Mouse (Mus musculus) embryonic facial prominence, embryonic 13.5 days (tissue): ENCODE data around the gene Hspa1l. TPM values are rescaled to one million over a fixed set of nuclear protein-coding genes. Genes with fewer than 3 reads are reported as not detected.
"Not testable (repeated sequence)": the region's sequence is repeated elsewhere in the genome, so short reads cannot be mapped to it uniquely, and the experiment has no call there.

Experiments
- ATAC-seq: fragments of 200-750 bp; cut with Nextera tagmentation; 2 replicates; pipeline ENCODE4 v1.8.0; 2017; ENCODE audit warnings: low read depth; ENCODE audit not compliant: insufficient number of reproducible peaks, insufficient read depth, low FRiP score, low TSS enrichment
- H3K27ac ChIP-seq: fragments of 300-500 bp; sonication (generic); 2 replicates; pipeline ENCODE4 v1.5.1; 2015; ENCODE audit warnings: moderate library complexity, mild to moderate bottlenecking, inconsistent platforms
- H3K27me3 ChIP-seq: fragments of 300-500 bp; sonication (generic); 2 replicates; pipeline ENCODE4 v1.6.1; 2015; ENCODE audit warnings: mild to moderate bottlenecking, inconsistent platforms
- H3K36me3 ChIP-seq: fragments of 300-500 bp; sonication (generic); 2 replicates; pipeline ENCODE4 v1.6.1; 2015; ENCODE audit warnings: mild to moderate bottlenecking, inconsistent platforms
- H3K4me1 ChIP-seq: fragments of 300-500 bp; sonication (generic); 2 replicates; pipeline ENCODE4 v1.6.1; 2015; ENCODE audit warnings: inconsistent platforms
- H3K4me2 ChIP-seq: fragments of 300-500 bp; sonication (generic); 2 replicates; pipeline ENCODE4 v1.6.1; 2015; ENCODE audit warnings: moderate library complexity, mild to moderate bottlenecking, inconsistent platforms
- H3K4me3 ChIP-seq: fragments of 300-500 bp; sonication (generic); 2 replicates; pipeline ENCODE4 v1.5.1; 2015; ENCODE audit warnings: mild to moderate bottlenecking, inconsistent platforms
- H3K9ac ChIP-seq: fragments of 300-500 bp; sonication (generic); 2 replicates; pipeline ENCODE4 v1.6.1; 2015; ENCODE audit warnings: mild to moderate bottlenecking, inconsistent platforms
- H3K9me3 ChIP-seq: fragments of 300-500 bp; sonication (generic); 2 replicates; pipeline ENCODE4 v1.6.1; 2016; ENCODE audit warnings: inconsistent platforms
- WGBS: fragments of 180-500 bp; shearing (Covaris S2); methylation state at CpG from one replicate; pipeline ENCODE4 v1.1.7; 2015; ENCODE audit warnings: mixed read lengths; 5-methylcytosine and 5-hydroxymethylcytosine counted together
- polyA plus RNA-seq: library from polyadenylated mRNA; unstranded; fragments of >200 nt; fragmentation: Nextera tagmentation; extraction: Ambion mirVana; gene quantifications from 2 replicates; pipeline ENCODE4 v1.2.1, GENCODE M21; 2015

Gene Hspa1l
- polyA plus RNA-seq, 1 experiment from 2014 or later = 0.77 TPM

DNA sequence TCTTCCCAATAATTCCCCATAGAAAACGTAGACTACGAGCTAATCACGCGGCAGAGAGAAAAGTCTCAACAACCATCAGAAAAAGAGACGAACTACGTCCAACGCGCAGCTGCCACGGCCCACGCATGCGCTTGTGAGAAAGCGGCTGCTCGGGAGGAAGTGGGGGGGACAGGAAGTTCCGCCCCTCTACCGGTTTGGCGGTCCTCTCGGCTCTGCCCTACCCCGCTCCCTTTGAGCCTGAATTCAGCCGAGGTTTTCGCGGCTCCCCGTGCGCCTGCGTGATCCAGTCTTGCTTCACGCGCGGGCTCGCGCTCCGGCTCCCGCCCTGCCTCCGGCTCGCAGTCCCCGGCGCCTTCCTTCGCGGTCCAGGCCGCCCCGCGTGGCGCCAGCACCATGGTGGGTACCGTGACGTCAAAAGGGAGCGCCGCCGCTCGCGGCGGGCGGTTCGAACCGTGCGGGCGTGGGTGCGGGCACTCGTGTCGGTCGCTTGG, 9.2 kb downstream of the Hspa1l start, which contains the start of gene Lsm2:
Lsm2 (plus strand) TSS at position 173 of the 491 bp plus-strand sequence.
- Histone ChIP-seq H3K4me1 (peaks cover 13% of the 10 kb centered on the region), H3K27me3 (no peaks in the 10 kb centered on the region), H3K36me3 (peaks cover 22% of the 10 kb centered on the region), H3K4me3 (peak within 1 kb of the TSS; percentile 87), H3K9me3 (no peaks in the 10 kb centered on the region), H3K9ac (peak within 1 kb of the TSS; percentile 94), H3K4me2 (peak within 1 kb of the TSS; percentile 88), H3K27ac (peak within 1 kb of the TSS; percentile 100)
- under 1% methylated on average over 58 of the region's 58 CpGs for WGBS
- peak; percentile 89 for ATAC-seq

- Histone ChIP-seq H3K27me3 (no peaks in the 10 kb centered on the region), H3K36me3 (peaks cover 20% of the 10 kb centered on the region), H3K4me2 (peak overlapping the region; percentile 88), H3K4me1 (peaks cover 13% of the 10 kb centered on the region), H3K9ac (peak overlapping the region; percentile 94), H3K9me3 (no peaks in the 10 kb centered on the region), H3K27ac (peak overlapping the region; percentile 100), H3K4me3 (peak overlapping the region; percentile 87)
- ATAC-seq = no peak
- under 1% methylated on average over 15 of the region's 15 CpGs for WGBS
Measured at GRCm38 (mm10) chr17:34982328-34982727, 9.8 kb downstream of the Hspa1l start.

DNA sequence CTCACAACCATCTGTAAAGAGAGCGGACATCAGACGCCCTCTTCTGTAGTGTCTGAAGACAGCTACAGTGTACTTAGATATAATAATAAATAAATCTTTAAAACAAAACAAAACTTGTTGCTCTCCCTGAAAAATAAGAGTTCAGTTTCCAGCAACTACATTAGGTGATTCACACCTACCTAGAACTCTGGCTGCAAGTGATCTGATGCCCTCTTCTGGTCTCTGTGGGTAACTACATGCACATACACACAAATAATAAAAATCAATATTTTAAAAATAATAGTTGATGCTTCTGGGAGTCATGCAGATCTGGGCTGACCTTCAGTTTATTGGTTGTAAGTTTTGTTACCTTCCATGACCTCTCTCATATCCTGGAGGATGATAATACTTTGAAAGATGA, 11.7 kb downstream of the Hspa1l start:
- ATAC-seq = no peak
- Histone ChIP-seq H3K27me3 (no peaks in the 10 kb centered on the region), H3K36me3 (peaks cover 32% of the 10 kb centered on the region), H3K4me1 (peaks cover 13% of the 10 kb centered on the region), H3K4me2 (no peak overlapping the region), H3K4me3 (no peak overlapping the region), H3K9ac (no peak overlapping the region), H3K27ac (no peak overlapping the region), H3K9me3 (no peaks in the 10 kb centered on the region)
- WGBS = 76% methylated on average over 2 of the region's 2 CpGs

- Histone ChIP-seq H3K9ac (no peak overlapping the region), H3K9me3 (no peaks in the 10 kb centered on the region), H3K4me1 (peaks cover 14% of the 10 kb centered on the region), H3K36me3 (peaks cover 52% of the 10 kb centered on the region), H3K4me2 (no peak overlapping the region), H3K27ac (no peak overlapping the region), H3K27me3 (no peaks in the 10 kb centered on the region), H3K4me3 (no peak overlapping the region)
- ATAC-seq = no peak
Measured at GRCm38 (mm10) chr17:34994751-34995150, 22.2 kb downstream of the Hspa1l start.

DNA sequence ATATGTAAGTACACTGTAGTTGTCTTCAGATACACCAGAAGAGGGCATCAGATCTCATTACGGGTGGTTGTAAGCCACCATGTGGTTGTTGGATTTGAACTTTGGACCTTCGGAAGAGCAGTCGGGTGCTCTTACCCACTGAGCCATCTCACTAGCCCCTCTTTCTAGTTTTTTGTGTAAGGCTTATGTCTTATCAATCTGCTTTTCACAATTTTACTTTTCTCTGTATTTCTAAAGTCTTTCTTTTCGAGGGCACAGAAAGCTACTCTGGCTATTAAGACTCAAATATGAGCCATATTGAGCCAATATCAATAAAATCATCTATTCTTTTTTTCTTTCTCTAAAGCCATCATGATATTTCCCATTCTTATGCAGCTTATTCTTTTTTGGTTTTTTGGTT, 22.7 kb downstream of the Hspa1l start:
- H3K4me3 ChIP-seq, H3K9ac ChIP-seq, H3K4me2 ChIP-seq, H3K27me3 ChIP-seq, H3K27ac ChIP-seq, ATAC-seq, H3K9me3 ChIP-seq: not testable (repeated sequence)
- WGBS = 93% methylated on average over 4 of the region's 4 CpGs
- Histone ChIP-seq H3K36me3 (peaks cover 52% of the 10 kb centered on the region), H3K4me1 (peaks cover 18% of the 10 kb centered on the region)

DNA sequence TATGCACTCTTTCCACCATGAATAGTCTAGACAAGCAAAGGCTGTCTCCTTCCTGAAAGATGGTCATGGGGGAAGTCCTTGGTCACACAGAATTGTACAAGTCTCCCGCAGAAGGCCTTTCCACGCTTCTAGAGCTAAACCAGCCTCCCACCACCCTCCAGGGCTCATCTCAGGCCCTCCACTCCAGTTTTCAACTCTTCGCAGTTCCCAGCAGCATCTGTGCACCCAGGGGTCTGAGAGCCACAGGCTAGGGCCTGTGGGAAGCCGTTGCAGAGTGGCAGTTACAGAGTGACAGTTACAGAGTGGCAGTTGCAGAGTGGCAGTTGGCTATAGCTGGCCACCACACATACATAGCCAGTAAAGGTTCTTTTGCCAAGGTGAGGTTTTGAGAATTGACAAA, 23.4 kb downstream of the Hspa1l start:
- whole genome bisulfite sequencing = 95% methylated on average over 4 of the region's 4 CpGs
- H3K4me1 ChIP-seq = peaks cover 18% of the 10 kb centered on the region
- peaks cover 45% of the 10 kb centered on the region for H3K36me3 ChIP-seq
- ATAC-seq, H3K9ac ChIP-seq, H3K4me3 ChIP-seq, H3K27me3 ChIP-seq, H3K9me3 ChIP-seq, H3K4me2 ChIP-seq, H3K27ac ChIP-seq: not testable (repeated sequence)

DNA sequence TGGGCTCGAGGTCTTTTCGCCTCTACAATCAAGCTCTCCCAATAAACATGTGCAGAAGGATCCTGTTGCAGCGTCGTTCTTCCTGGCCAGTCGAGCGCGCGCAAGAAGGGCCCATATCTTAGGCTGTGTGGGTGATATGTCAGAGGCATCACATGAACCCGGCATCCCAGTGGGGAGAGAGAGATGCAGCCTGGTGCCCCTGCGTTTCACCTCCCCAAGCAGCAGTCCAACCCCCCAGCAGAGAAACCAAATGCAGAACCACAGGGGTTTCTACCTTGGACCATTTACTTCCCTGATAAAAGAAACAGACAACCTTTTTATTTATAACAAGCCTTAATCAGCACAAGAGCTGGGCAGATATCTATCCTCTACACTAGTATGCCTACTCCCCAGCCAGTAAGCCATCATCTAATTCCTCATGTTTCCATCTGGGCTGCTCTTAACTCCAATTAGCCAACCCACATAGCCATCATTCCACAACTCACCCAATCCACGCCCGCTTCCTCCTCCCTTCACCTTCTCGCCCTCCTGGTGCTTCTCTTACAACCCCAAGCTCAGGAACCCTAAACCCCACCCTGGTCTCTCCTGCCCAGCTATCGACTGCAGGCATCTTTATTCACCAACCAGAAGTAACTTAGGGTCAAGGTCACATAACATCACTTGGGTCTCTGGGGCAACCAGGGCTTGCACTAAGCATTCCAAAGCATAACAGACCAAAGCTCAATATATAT, 24.1 kb downstream of the Hspa1l start:
- peak overlapping the region; percentile 32; the same call in 1 of the 2 replicates for H3K9ac ChIP-seq
- peaks cover 39% of the 10 kb centered on the region for H3K36me3 ChIP-seq
- no peak overlapping the region for H3K27ac ChIP-seq
- no peak overlapping the region for H3K4me3 ChIP-seq
- WGBS = 93% methylated on average over 14 of the region's 14 CpGs
- H3K9me3 ChIP-seq = no peaks in the 10 kb centered on the region
- H3K4me2 ChIP-seq = peak overlapping the region; percentile 17; the same call in 1 of the 2 replicates
- ATAC-seq = no peak
- H3K27me3 ChIP-seq = no peaks in the 10 kb centered on the region
- peaks cover 18% of the 10 kb centered on the region for H3K4me1 ChIP-seq

DNA sequence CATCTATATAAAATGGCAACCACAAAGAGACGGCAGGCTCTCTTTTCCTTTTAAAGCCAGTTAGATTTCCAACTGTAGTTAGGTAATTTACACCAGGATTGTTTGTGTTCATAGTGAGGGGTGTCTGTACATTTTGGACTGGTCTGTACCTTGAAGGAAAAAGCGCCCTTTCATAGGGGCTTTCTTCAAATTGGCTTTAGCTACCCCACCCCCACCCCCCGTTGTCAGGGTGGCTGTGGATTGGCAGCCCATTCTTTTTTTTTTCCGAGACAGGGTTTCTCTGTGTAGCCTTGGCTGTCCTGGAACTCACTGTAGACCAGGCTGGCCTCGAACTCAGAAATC, 24.6 kb downstream of the Hspa1l start:
- no peaks in the 10 kb centered on the region for H3K9me3 ChIP-seq
- ATAC-seq = no peak
- no peak overlapping the region for H3K27ac ChIP-seq
- 94% methylated on average over 5 of the region's 5 CpGs for WGBS
- H3K36me3 ChIP-seq = peaks cover 36% of the 10 kb centered on the region
- H3K4me2 ChIP-seq = peak overlapping the region; percentile 17; the same call in 1 of the 2 replicates
- peak overlapping the region; percentile 32 for H3K9ac ChIP-seq
- no peaks in the 10 kb centered on the region for H3K27me3 ChIP-seq
- H3K4me1 ChIP-seq = peaks cover 19% of the 10 kb centered on the region
- no peak overlapping the region for H3K4me3 ChIP-seq

- 95% methylated on average over 15 of the region's 15 CpGs for WGBS
- H3K4me1 ChIP-seq = peaks cover 33% of the 10 kb centered on the region
- no peaks in the 10 kb centered on the region for H3K9me3 ChIP-seq
- ATAC-seq = no peak
- H3K9ac ChIP-seq = no peak overlapping the region
- peak overlapping the region; percentile 99 for H3K4me2 ChIP-seq
- H3K36me3 ChIP-seq = peaks cover 33% of the 10 kb centered on the region
- H3K27ac ChIP-seq = no peak overlapping the region
- H3K4me3 ChIP-seq = peak overlapping the region; percentile 90
- no peaks in the 10 kb centered on the region for H3K27me3 ChIP-seq
Measured at GRCm38 (mm10) chr17:34998526-34999430, 26.3 kb downstream of the Hspa1l start.

GRCm38 (mm10) chr17:34999871-35000716, 27.6 kb downstream of the Hspa1l start:
- peak overlapping the region; percentile 99 for H3K27ac ChIP-seq
- peak overlapping the region; percentile 98 for H3K9ac ChIP-seq
- H3K9me3 ChIP-seq, ATAC-seq, H3K27me3 ChIP-seq: not testable (repeated sequence)
- H3K4me2 ChIP-seq = peak overlapping the region; percentile 99
- H3K36me3 ChIP-seq = peaks cover 45% of the 10 kb centered on the region
- 24% methylated on average over 30 of the region's 32 CpGs for WGBS
- H3K4me3 ChIP-seq = peak overlapping the region; percentile 90
- peaks cover 33% of the 10 kb centered on the region for H3K4me1 ChIP-seq
